Mouse (Mus musculus) CH12.LX (cell line): ENCODE results near the gene AK157302. TPM values are rescaled to one million over a fixed set of nuclear protein-coding genes. Genes with fewer than 3 reads are reported as not detected.

Experiments used
- DNase-seq: peaks from one replicate; pipeline ENCODE4 v3.0.0-alpha.2; 2013; ENCODE audit errors: extremely low read depth
- H3K27ac ChIP-seq: 2 replicates; pipeline ENCODE4 v1.5.1; 2012; ENCODE audit warnings: low read depth, mild to moderate bottlenecking, control low read depth, moderate library complexity; ENCODE audit not compliant: insufficient read depth
- H3K27me3 ChIP-seq: replicated peaks from 2 replicates; pipeline ENCODE3; 2012; ENCODE audit warnings: inconsistent platforms
- H3K36me3 ChIP-seq, 2 experiments: replicated peaks in 1 of 2; 2 replicates each; pipeline versions ENCODE3 to v1.6.1; 2012; ENCODE audit warnings: inconsistent platforms in 1 of 2, low read length in 1 of 2, mild to moderate bottlenecking in 1 of 2, mixed read lengths in 1 of 2, moderate library complexity in 1 of 2; ENCODE audit not compliant: control insufficient read depth in 1 of 2, insufficient read depth in 1 of 2
- H3K4me1 ChIP-seq, 2 experiments: 2 replicates each; pipeline ENCODE4 v1.6.1; 2012; ENCODE audit warnings: inconsistent platforms in 1 of 2, moderate library complexity in 1 of 2; ENCODE audit not compliant: insufficient read depth in 2 of 2, control insufficient read depth in 1 of 2
- H3K4me2 ChIP-seq: 2 replicates; pipeline ENCODE4 v1.6.1; 2012; ENCODE audit warnings: low read depth, mild to moderate bottlenecking, control low read depth; ENCODE audit not compliant: poor library complexity, insufficient read depth, severe bottlenecking
- H3K4me3 ChIP-seq, 3 experiments: fragments of 150-350 bp in 1 of 3; sonication (generic) in 1 of 3; replicated peaks in 1 of 3; 2 replicates each; pipeline versions ENCODE3 to v1.5.1; 2011 to 2012; ENCODE audit warnings: low read depth in 2 of 3, low read length in 2 of 3, mild to moderate bottlenecking in 2 of 3, moderate library complexity in 2 of 3, control low read depth in 1 of 3, improper control_type of control experiment in 1 of 3, inconsistent platforms in 1 of 3, mixed read lengths in 1 of 3; ENCODE audit not compliant: poor library complexity in 1 of 3
- H3K79me2 ChIP-seq: replicated peaks from 2 replicates; pipeline ENCODE4 v1.6.1; 2012; ENCODE audit warnings: mild to moderate bottlenecking, moderate library complexity; ENCODE audit not compliant: control insufficient read depth, poor library complexity, insufficient read depth, severe bottlenecking; ENCODE audit errors: extremely low read depth
- H3K9ac ChIP-seq: 2 replicates; pipeline ENCODE4 v1.6.1; 2012; ENCODE audit warnings: low read depth, mild to moderate bottlenecking, control low read depth, moderate library complexity; ENCODE audit not compliant: insufficient read depth
- H3K9me3 ChIP-seq: replicated peaks from 2 replicates; pipeline ENCODE3; 2012; ENCODE audit warnings: low read length, inconsistent platforms, mixed read lengths
- BHLHE40 ChIP-seq: IDR thresholded peaks from 2 replicates; pipeline ENCODE4 v1.6.1; 2011; ENCODE audit warnings: mild to moderate bottlenecking, low read depth, low read length, improper control_type of control experiment
- CHD1 ChIP-seq: IDR thresholded peaks from 2 replicates; pipeline ENCODE4 v1.6.1; 2012; ENCODE audit warnings: low read depth, low read length, improper control_type of control experiment, inconsistent platforms
- CHD2 ChIP-seq: IDR thresholded peaks from 2 replicates; pipeline ENCODE4 v1.6.1; 2011; ENCODE audit warnings: low read length, improper control_type of control experiment
- CTCF ChIP-seq, 2 experiments: IDR thresholded peaks in 1 of 2; conservative IDR thresholded peaks in 1 of 2; 2 replicates each; pipeline ENCODE4 v1.5.1; 2011 to 2012; ENCODE audit warnings: low read depth in 2 of 2, low read length in 2 of 2, improper control_type of control experiment in 1 of 2, inconsistent platforms in 1 of 2, mild to moderate bottlenecking in 1 of 2, moderate library complexity in 1 of 2
- E2F4 ChIP-seq: IDR thresholded peaks from 2 replicates; pipeline ENCODE4 v1.6.1; 2011; ENCODE audit warnings: low read depth, low read length, improper control_type of control experiment; ENCODE audit not compliant: insufficient replicate concordance
- ELF1 ChIP-seq: IDR thresholded peaks from 2 replicates; pipeline ENCODE4 v1.6.1; 2014; ENCODE audit warnings: low read depth, mild to moderate bottlenecking, inconsistent platforms, low read length, improper control_type of control experiment
- EP300 ChIP-seq: IDR thresholded peaks from 2 replicates; pipeline ENCODE4 v1.6.1; 2011; ENCODE audit warnings: low read length, improper control_type of control experiment
- ETS1 ChIP-seq: conservative IDR thresholded peaks from 2 replicates; pipeline ENCODE4 v1.6.1; 2012; ENCODE audit warnings: low read depth, mild to moderate bottlenecking, inconsistent platforms, low read length, improper control_type of control experiment, moderate library complexity
- GABPA ChIP-seq: IDR thresholded peaks from 2 replicates; pipeline ENCODE4 v1.6.1; 2012; ENCODE audit warnings: low read depth, low read length, improper control_type of control experiment, inconsistent platforms; ENCODE audit not compliant: insufficient replicate concordance
- HCFC1 ChIP-seq: IDR thresholded peaks from 2 replicates; pipeline ENCODE4 v1.6.1; 2012; ENCODE audit warnings: low read depth, mild to moderate bottlenecking, inconsistent platforms, low read length, improper control_type of control experiment
- IRF4 ChIP-seq: IDR thresholded peaks from 2 replicates; pipeline ENCODE4 v1.6.1; 2014; ENCODE audit warnings: low read depth, mild to moderate bottlenecking, inconsistent platforms, low read length, improper control_type of control experiment
- JUN ChIP-seq: IDR thresholded peaks from 2 replicates; pipeline ENCODE4 v1.6.1; 2011; ENCODE audit warnings: low read depth, mild to moderate bottlenecking, low read length, improper control_type of control experiment, moderate library complexity; ENCODE audit not compliant: insufficient read depth
- KAT2A ChIP-seq: IDR thresholded peaks from 2 replicates; pipeline ENCODE4 v1.6.1; 2012; ENCODE audit warnings: low read length, improper control_type of control experiment, inconsistent platforms; ENCODE audit not compliant: insufficient replicate concordance
- MAFK ChIP-seq: IDR thresholded peaks from 2 replicates; pipeline ENCODE4 v1.6.1; 2011; ENCODE audit warnings: low read length, improper control_type of control experiment; ENCODE audit not compliant: insufficient replicate concordance
- MAX ChIP-seq: IDR thresholded peaks from 2 replicates; pipeline ENCODE4 v1.6.1; 2011; ENCODE audit warnings: low read length, improper control_type of control experiment
- MEF2A ChIP-seq: IDR thresholded peaks from 2 replicates; pipeline ENCODE4 v1.6.1; 2014; ENCODE audit warnings: low read depth, mild to moderate bottlenecking, inconsistent platforms, low read length, improper control_type of control experiment, borderline replicate concordance
- MXI1 ChIP-seq: IDR thresholded peaks from 2 replicates; pipeline ENCODE4 v1.6.1; 2011; ENCODE audit warnings: mild to moderate bottlenecking, low read depth, low read length, improper control_type of control experiment
- MYC ChIP-seq: IDR thresholded peaks from 2 replicates; pipeline ENCODE4 v1.6.1; 2011; ENCODE audit warnings: low read depth, mild to moderate bottlenecking, improper control_type of control experiment, low read length
- NELFE ChIP-seq: IDR thresholded peaks from 2 replicates; pipeline ENCODE4 v1.6.1; 2011; ENCODE audit warnings: low read depth, low read length, improper control_type of control experiment
- NRF1 ChIP-seq: IDR thresholded peaks from 2 replicates; pipeline ENCODE4 v1.6.1; 2014; ENCODE audit warnings: low read depth, mild to moderate bottlenecking, inconsistent platforms, low read length, improper control_type of control experiment, moderate library complexity
- PAX5 ChIP-seq: IDR thresholded peaks from 2 replicates; pipeline ENCODE4 v1.6.1; 2012; ENCODE audit warnings: low read length, inconsistent platforms, mixed read lengths
- POLR2A ChIP-seq: IDR thresholded peaks from 2 replicates; pipeline ENCODE4 v1.6.1; 2011; ENCODE audit warnings: low read depth, mild to moderate bottlenecking, improper control_type of control experiment, low read length
- POLR2AphosphoS2 ChIP-seq: IDR thresholded peaks from 2 replicates; pipeline ENCODE4 v1.6.1; 2011; ENCODE audit warnings: low read depth, low read length, improper control_type of control experiment
- SMC3 ChIP-seq: IDR thresholded peaks from 2 replicates; pipeline ENCODE4 v1.6.1; 2011; ENCODE audit warnings: low read depth, low read length, improper control_type of control experiment
- TBP ChIP-seq: conservative IDR thresholded peaks from 2 replicates; pipeline ENCODE4 v1.6.1; 2011; ENCODE audit warnings: low read depth, low read length, improper control_type of control experiment
- TCF12 ChIP-seq: IDR thresholded peaks from 2 replicates; pipeline ENCODE4 v1.6.1; 2014; ENCODE audit warnings: low read depth, mild to moderate bottlenecking, inconsistent platforms, low read length, improper control_type of control experiment
- UBTF ChIP-seq: IDR thresholded peaks from 2 replicates; pipeline ENCODE4 v1.6.1; 2012; ENCODE audit warnings: low read depth, mild to moderate bottlenecking, inconsistent platforms, low read length, improper control_type of control experiment, moderate library complexity
- USF1 ChIP-seq: IDR thresholded peaks from 2 replicates; pipeline ENCODE4 v1.6.1; 2014; ENCODE audit warnings: low read depth, mild to moderate bottlenecking, inconsistent platforms, low read length, improper control_type of control experiment
- USF2 ChIP-seq: conservative IDR thresholded peaks from 2 replicates; pipeline ENCODE4 v1.6.1; 2011; ENCODE audit warnings: low read depth, low read length, improper control_type of control experiment
- ZC3H11A ChIP-seq: IDR thresholded peaks from 2 replicates; pipeline ENCODE4 v1.6.1; 2012; ENCODE audit warnings: low read depth, mild to moderate bottlenecking, inconsistent platforms, low read length, improper control_type of control experiment
- ZKSCAN1 ChIP-seq: IDR thresholded peaks from 2 replicates; pipeline ENCODE4 v1.6.1; 2012; ENCODE audit warnings: low read depth, inconsistent platforms, low read length, improper control_type of control experiment, borderline replicate concordance
- ZMIZ1 ChIP-seq: IDR thresholded peaks from 2 replicates; pipeline ENCODE4 v1.6.1; 2012; ENCODE audit warnings: low read depth, mild to moderate bottlenecking, inconsistent platforms, low read length, improper control_type of control experiment
- dilution Hi-C: fragments of 300-500 bp; cut with MboI; formaldehyde crosslinking; loops from 2 replicates; pipeline ENCODE4 v1.14.3; 2020; ENCODE audit warnings: low sequenced_read_pairs; ENCODE audit not compliant: extremely low pct_unique_long_range_greater_than_20kb, extremely low pct_ligation_motif_present
- in situ Hi-C: fragments of 300-500 bp; cut with MboI; formaldehyde crosslinking; loops from 3 replicates; pipeline ENCODE4 v1.14.3; 2019; ENCODE audit warnings: low sequenced_read_pairs, low pct_ligation_motif_present, low pct_unique_long_range_greater_than_20kb, mixed read lengths
- polyA plus RNA-seq: library from polyadenylated mRNA; unstranded; fragments of >175 nt; gene quantifications from 2 replicates; pipeline ENCODE4 v1.2.1, GENCODE M21; 2012; ENCODE audit warnings: low read depth; ENCODE audit not compliant: insufficient read length
- total RNA-seq, 2 experiments: library from RNA; depleted of rRNA; stranded (reverse); fragments of 300-350 nt in 1 of 2; fragments of >200 nt in 1 of 2; gene quantifications; 2 replicates each; pipeline ENCODE4 v1.2.3; 2012 to 2014

The AK157302 gene
- total and polyA plus RNA-seq, 3 experiments, result 0.17 to 0.47 TPM; not detected in 1

DNA sequence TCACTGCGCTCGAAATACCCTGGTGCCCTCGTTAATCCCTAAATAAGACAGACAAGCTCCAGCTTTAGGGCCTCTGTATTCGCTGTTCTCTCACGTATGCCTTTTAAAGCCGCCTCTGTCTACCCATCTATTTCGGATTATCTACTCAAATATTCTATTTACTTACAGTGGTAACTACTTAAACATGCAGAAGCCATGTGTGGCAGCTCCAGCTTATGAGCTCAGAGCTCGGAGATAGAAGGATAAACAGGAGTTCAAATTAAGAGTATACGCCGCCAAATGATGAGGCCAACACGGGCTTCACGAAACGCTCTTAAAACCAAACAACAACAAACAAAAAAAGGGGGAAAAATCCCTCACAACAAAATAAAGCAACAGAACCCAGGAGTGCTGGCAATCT is 42.0 kb upstream of the AK157302 start:
- Histone ChIP-seq H3K79me2 (peaks cover 31% of the 10 kb centered on the region), H3K9me3 (no peaks in the 10 kb centered on the region), H3K4me3 (peak overlapping the region; percentile 83 to 97 (median 94)), H3K36me3 (peaks cover 9 to 33% of the 10 kb centered on the region in 2 experiments), H3K4me1 (peaks cover 0 to 23% of the 10 kb centered on the region in 2 experiments; a peak in 2 of 4 replicates), H3K27me3 (no peaks in the 10 kb centered on the region), H3K4me2 (peak overlapping the region; percentile 96), H3K27ac (no peak overlapping the region), H3K9ac (peak overlapping the region; percentile 80)
- DNase-seq, result no peak
- dilution Hi-C loops (no loop called here), in situ Hi-C loops (loop anchor here (10.0 kb wide), 1 partner anchor 48 kb away; the partner anchor contains the start of gene Zkscan3)
- TF ChIP-seq USF1, result no peak
- no peak for TF ChIP-seq TBP
- TF ChIP-seq E2F4, result no peak
- TF ChIP-seq HCFC1, result no peak

DNA sequence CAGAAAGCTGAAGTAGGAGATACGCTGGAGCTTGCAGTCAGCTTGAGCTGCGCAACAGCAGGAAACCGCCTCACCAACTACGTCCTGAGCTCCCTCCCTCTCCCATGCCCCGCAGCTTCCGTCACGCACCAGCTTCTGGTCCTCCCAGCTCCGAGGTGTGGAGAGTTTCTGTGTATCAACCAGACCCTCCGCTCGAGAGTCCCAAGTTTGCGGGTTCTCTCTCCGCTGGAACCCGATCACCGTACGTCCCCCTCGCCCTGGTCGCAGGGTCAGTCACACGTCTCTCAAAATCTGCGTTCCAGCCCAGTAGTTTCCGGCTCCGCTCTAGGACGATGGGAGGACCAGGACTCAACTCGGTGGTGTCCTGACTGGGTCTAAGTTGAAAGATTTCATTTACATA is 41.6 kb upstream of the AK157302 start, which contains the start of gene Zscan26:
Gene Zscan26, minus strand, starts transcription at position 282 of the 400 bp plus-strand sequence.
- Histone ChIP-seq H3K9ac (peak within 1 kb of the TSS; percentile 80), H3K36me3 (peaks cover 5 to 29% of the 10 kb centered on the region in 2 experiments), H3K4me1 (peaks cover 0 to 20% of the 10 kb centered on the region in 2 experiments; a peak in 2 of 4 replicates), H3K79me2 (peaks cover 31% of the 10 kb centered on the region), H3K27ac (peak within 1 kb of the TSS; percentile 25; the same call in 1 of the 2 replicates), H3K4me3 (peak within 1 kb of the TSS; percentile 83 to 97 (median 94)), H3K27me3 (no peaks in the 10 kb centered on the region), H3K9me3 (no peaks in the 10 kb centered on the region), H3K4me2 (peak within 1 kb of the TSS; percentile 96)
- dilution Hi-C loops, result no loop called here
- in situ Hi-C loops, result loop anchor here (10.0 kb wide), 1 partner anchor 49 kb away; the partner anchor contains the start of gene Zkscan3
- peak; percentile 89 for DNase-seq
- TF ChIP-seq SMC3 (no peak), PAX5 (no peak), ZMIZ1 (peak; percentile 23; the same call in 1 of the 2 replicates), ZKSCAN1 (no peak), EP300 (no peak), USF1 (no peak), CHD1 (no peak), MYC (peak; percentile 60; the same call in 1 of the 2 replicates), MAFK (no peak), BHLHE40 (no peak), KAT2A (peak; percentile 70; the same call in 1 of the 2 replicates), IRF4 (peak; percentile 44; the same call in 1 of the 2 replicates), MEF2A (peak; percentile 28; the same call in 1 of the 2 replicates), HCFC1 (peak; percentile 84), ELF1 (peak; percentile 68), E2F4 (no peak), JUN (no peak), TBP (peak; percentile 83), NRF1 (peak; percentile 58), MAX (no peak), NELFE (peak; percentile 89), ETS1 (no peak), CTCF (conservative IDR thresholded peaks at IDR 0.05 in 1 of 2, IDR thresholded peaks at IDR 0.05 in 1 of 2; ENCODE audit: low read depth in 2 of 2, low read length in 2 of 2) (no peak), CHD2 (no peak), TCF12 (peak; percentile 83), USF2 (no peak), UBTF (no peak), MXI1 (peak; percentile 28; the same call in 1 of the 2 replicates), ZC3H11A (no peak), POLR2A (peak; percentile 91), GABPA (peak; percentile 39; the same call in 1 of the 2 replicates), POLR2AphosphoS2 (0 out of 2 replicates have a peak, but pooled peaks have one; percentile 59)
